Mouse (Mus musculus) liver, embryonic 13.5 days (tissue): ENCODE measurements at regions not wholly inside any gene's neighbourhood (a gene's known extent, or its start where the extent isn't known, plus 50 kb on each side); places are given as distances from the start of the nearest gene placed in this dataset.
"Not testable (repeated sequence)": the region's sequence is repeated elsewhere in the genome, so short reads cannot be mapped to it uniquely, and the experiment has no call there.

ENCODE experiments used
- ATAC-seq: fragments of 200-750 bp; cut with Nextera tagmentation; 2 replicates; pipeline ENCODE4 v1.8.0; 2017; ENCODE audit warnings: low read depth, mild to moderate bottlenecking, moderate number of reproducible peaks, moderate library complexity
- DNase-seq: peaks from one replicate; pipeline ENCODE4 v3.0.0; 2022
- H3K27ac ChIP-seq: fragments of 300-500 bp; sonication (generic); 2 replicates; pipeline ENCODE4 v1.5.1; 2015; ENCODE audit warnings: moderate library complexity, mild to moderate bottlenecking, inconsistent platforms
- H3K27me3 ChIP-seq: fragments of 300-500 bp; sonication (generic); 2 replicates; pipeline ENCODE4 v1.6.1; 2015; ENCODE audit warnings: mild to moderate bottlenecking, inconsistent platforms
- H3K36me3 ChIP-seq: fragments of 300-500 bp; sonication (generic); 2 replicates; pipeline ENCODE4 v1.6.1; 2015; ENCODE audit warnings: mild to moderate bottlenecking, inconsistent platforms
- H3K4me1 ChIP-seq: fragments of 300-500 bp; sonication (generic); replicated peaks from 2 replicates; pipeline ENCODE4 v1.6.1; 2015; ENCODE audit warnings: inconsistent platforms
- H3K4me2 ChIP-seq: fragments of 300-500 bp; sonication (generic); 2 replicates; pipeline ENCODE4 v1.6.1; 2015; ENCODE audit warnings: inconsistent platforms, mild to moderate bottlenecking, moderate library complexity
- H3K4me3 ChIP-seq: fragments of 300-500 bp; sonication (generic); replicated peaks from 2 replicates; pipeline ENCODE4 v1.5.1; 2015; ENCODE audit warnings: mild to moderate bottlenecking, inconsistent platforms
- H3K9ac ChIP-seq: fragments of 300-500 bp; sonication (generic); 2 replicates; pipeline ENCODE4 v1.6.1; 2015; ENCODE audit warnings: mild to moderate bottlenecking, inconsistent platforms
- H3K9me3 ChIP-seq: fragments of 300-500 bp; sonication (generic); replicated peaks from 2 replicates; pipeline ENCODE4 v1.6.1; 2016; ENCODE audit warnings: inconsistent platforms
- WGBS: fragments of 180-500 bp; shearing (Covaris S2); methylation state at CpG from one replicate; pipeline ENCODE4 v1.1.7; 2015; ENCODE audit not compliant: insufficient replicate concordance; 5-methylcytosine and 5-hydroxymethylcytosine counted together

- 59% methylated on average over 1 of the region's 1 CpGs for WGBS
- Histone ChIP-seq H3K27ac (no peak overlapping the region), H3K4me1 (peaks cover 5% of the 10 kb centered on the region; the same call in 1 of the 2 replicates), H3K27me3 (no peaks in the 10 kb centered on the region), H3K9me3 (no peaks in the 10 kb centered on the region), H3K9ac (no peak overlapping the region), H3K36me3 (no peaks in the 10 kb centered on the region), H3K4me2 (no peak overlapping the region), H3K4me3 (no peak overlapping the region)
- DNase-seq, result no peak
- no peak for ATAC-seq
Observed at GRCm38 (mm10) chr5:149856101-149856500, 162.4 kb upstream of the Rxfp2 start.

GRCm38 (mm10) chr5:149857019-149857418 lies 161.5 kb upstream of the Rxfp2 start:
- no peaks in the 10 kb centered on the region for H3K36me3 ChIP-seq
- H3K27me3 ChIP-seq, result no peaks in the 10 kb centered on the region
- peaks cover 4% of the 10 kb centered on the region; the same call in 1 of the 2 replicates for H3K4me1 ChIP-seq
- H3K9me3 ChIP-seq, result no peaks in the 10 kb centered on the region
- ATAC-seq (no peak), DNase-seq (no peak)
- H3K4me2 ChIP-seq, result no peak overlapping the region
- WGBS, result 30% methylated on average over 1 of the region's 1 CpGs
- H3K4me3 ChIP-seq, result no peak overlapping the region
- H3K9ac ChIP-seq, result no peak overlapping the region
- no peak overlapping the region for H3K27ac ChIP-seq

- no peaks in the 10 kb centered on the region for H3K4me1 ChIP-seq
- H3K27ac ChIP-seq, result no peak overlapping the region
- no peak overlapping the region for H3K4me2 ChIP-seq
- WGBS, result 40% methylated on average over 4 of the region's 4 CpGs
- no peaks in the 10 kb centered on the region for H3K27me3 ChIP-seq
- no peaks in the 10 kb centered on the region for H3K9me3 ChIP-seq
- H3K4me3 ChIP-seq, result no peak overlapping the region
- no peak overlapping the region for H3K9ac ChIP-seq
- ATAC-seq (no peak), DNase-seq (no peak)
- no peaks in the 10 kb centered on the region for H3K36me3 ChIP-seq
Observed at GRCm38 (mm10) chr5:149861489-149861962, 156.9 kb upstream of the Rxfp2 start.

GRCm38 (mm10) chr5:149867926-149868325 lies 150.5 kb upstream of the Rxfp2 start:
- ATAC-seq (no peak), DNase-seq (no peak)
- H3K36me3 ChIP-seq, result no peaks in the 10 kb centered on the region
- no peaks in the 10 kb centered on the region for H3K4me1 ChIP-seq
- H3K9me3 ChIP-seq, result no peaks in the 10 kb centered on the region
- H3K4me3 ChIP-seq, result no peak overlapping the region
- WGBS, result 75% methylated on average over 7 of the region's 7 CpGs
- no peak overlapping the region for H3K9ac ChIP-seq
- H3K4me2 ChIP-seq, result no peak overlapping the region
- H3K27me3 ChIP-seq, result no peaks in the 10 kb centered on the region
- H3K27ac ChIP-seq, result no peak overlapping the region

GRCm38 (mm10) chr5:149869441-149869840 lies 149.0 kb upstream of the Rxfp2 start:
- WGBS, result 62% methylated on average over 5 of the region's 5 CpGs
- Histone ChIP-seq H3K9ac (no peak overlapping the region), H3K27me3 (no peaks in the 10 kb centered on the region), H3K4me2 (no peak overlapping the region), H3K9me3 (no peaks in the 10 kb centered on the region), H3K27ac (no peak overlapping the region), H3K36me3 (no peaks in the 10 kb centered on the region), H3K4me3 (no peak overlapping the region), H3K4me1 (no peaks in the 10 kb centered on the region)
- ATAC-seq (no peak), DNase-seq (no peak)

GRCm38 (mm10) chr5:149870596-149870995 lies 147.9 kb upstream of the Rxfp2 start:
- no peak for DNase-seq
- 43% methylated on average over 2 of the region's 2 CpGs for WGBS
- no peaks in the 10 kb centered on the region for H3K4me1 ChIP-seq
- no peaks in the 10 kb centered on the region for H3K36me3 ChIP-seq
- H3K27me3 ChIP-seq, result no peaks in the 10 kb centered on the region
- H3K9me3 ChIP-seq, result no peaks in the 10 kb centered on the region
- no peak overlapping the region for H3K27ac ChIP-seq
- H3K4me2 ChIP-seq, result no peak overlapping the region
- no peak overlapping the region for H3K4me3 ChIP-seq
- no peak for ATAC-seq
- H3K9ac ChIP-seq, result no peak overlapping the region

GRCm38 (mm10) chr5:149871521-149871920 lies 147.0 kb upstream of the Rxfp2 start:
- ATAC-seq, result no peak
- DNase-seq, result no peak
- Histone ChIP-seq H3K36me3 (no peaks in the 10 kb centered on the region), H3K4me2 (no peak overlapping the region), H3K9ac (no peak overlapping the region), H3K4me3 (no peak overlapping the region), H3K27me3 (no peaks in the 10 kb centered on the region), H3K4me1 (no peaks in the 10 kb centered on the region), H3K9me3 (no peaks in the 10 kb centered on the region), H3K27ac (no peak overlapping the region)
- WGBS, result 22% methylated on average over 2 of the region's 2 CpGs

GRCm38 (mm10) chr5:149873482-149874002 lies 144.9 kb upstream of the Rxfp2 start:
- no peak overlapping the region for H3K27ac ChIP-seq
- DNase-seq (no peak), ATAC-seq (no peak)
- no peaks in the 10 kb centered on the region for H3K4me1 ChIP-seq
- 43% methylated on average over 9 of the region's 9 CpGs for WGBS
- H3K27me3 ChIP-seq, result no peaks in the 10 kb centered on the region
- no peak overlapping the region for H3K4me3 ChIP-seq
- H3K4me2 ChIP-seq, result no peak overlapping the region
- no peak overlapping the region for H3K9ac ChIP-seq
- H3K9me3 ChIP-seq, result no peaks in the 10 kb centered on the region
- H3K36me3 ChIP-seq, result no peaks in the 10 kb centered on the region

- no peaks in the 10 kb centered on the region for H3K9me3 ChIP-seq
- no peak overlapping the region for H3K4me3 ChIP-seq
- no peaks in the 10 kb centered on the region for H3K27me3 ChIP-seq
- ATAC-seq, result no peak
- no peak overlapping the region for H3K4me2 ChIP-seq
- H3K36me3 ChIP-seq, result no peaks in the 10 kb centered on the region
- DNase-seq, result no peak
- H3K9ac ChIP-seq, result no peak overlapping the region
- H3K27ac ChIP-seq, result no peak overlapping the region
- no peaks in the 10 kb centered on the region for H3K4me1 ChIP-seq
- 52% methylated on average over 2 of the region's 2 CpGs for WGBS
Observed at GRCm38 (mm10) chr5:149874342-149874741, 144.1 kb upstream of the Rxfp2 start.

- not testable (repeated sequence) for H3K9ac ChIP-seq, DNase-seq, H3K4me3 ChIP-seq, ATAC-seq, H3K4me1 ChIP-seq, H3K27ac ChIP-seq, H3K4me2 ChIP-seq, H3K36me3 ChIP-seq, H3K27me3 ChIP-seq, H3K9me3 ChIP-seq
Observed at GRCm38 (mm10) chr5:149892453-149892852, 126.0 kb upstream of the Rxfp2 start.

- DNase-seq (no peak), ATAC-seq (no peak)
- Histone ChIP-seq H3K4me2 (no peak overlapping the region), H3K4me3 (no peak overlapping the region), H3K4me1 (no peaks in the 10 kb centered on the region), H3K9me3 (no peaks in the 10 kb centered on the region), H3K36me3 (no peaks in the 10 kb centered on the region), H3K27ac (no peak overlapping the region), H3K27me3 (no peaks in the 10 kb centered on the region), H3K9ac (no peak overlapping the region)
- 44% methylated on average over 3 of the region's 3 CpGs for WGBS
Observed at GRCm38 (mm10) chr5:149906927-149907326, 111.5 kb upstream of the Rxfp2 start.

GRCm38 (mm10) chr5:149908376-149909078 lies 109.9 kb upstream of the Rxfp2 start:
- Histone ChIP-seq H3K9me3 (0 out of 2 replicates have a peak, but pooled peaks cover 4% of the 10 kb centered on the region), H3K4me1 (no peaks in the 10 kb centered on the region), H3K36me3 (no peaks in the 10 kb centered on the region), H3K9ac (no peak overlapping the region), H3K4me3 (no peak overlapping the region), H3K27ac (no peak overlapping the region), H3K27me3 (no peaks in the 10 kb centered on the region), H3K4me2 (no peak overlapping the region)
- ATAC-seq, result no peak
- WGBS, result 29% methylated on average over 4 of the region's 4 CpGs
- no peak for DNase-seq
